Mouse (Mus musculus) stomach, embryonic 15.5 days (tissue): Measurements from ENCODE around the gene Ccdc40. TPM values are rescaled to one million over a fixed set of nuclear protein-coding genes. Genes with fewer than 3 reads are reported as not detected.

Source experiments
- ATAC-seq: fragments of 200-750 bp; cut with Nextera tagmentation; 2 replicates; pipeline ENCODE4 v1.8.0; 2017; ENCODE audit warnings: low read depth, moderate number of reproducible peaks, moderate TSS enrichment; ENCODE audit not compliant: insufficient read depth, low FRiP score
- H3K27ac ChIP-seq: fragments of 300-500 bp; sonication (generic); 2 replicates; pipeline ENCODE4 v1.5.1; 2015; ENCODE audit warnings: mild to moderate bottlenecking, inconsistent platforms
- H3K27me3 ChIP-seq: fragments of 300-500 bp; sonication (generic); replicated peaks from 2 replicates; pipeline ENCODE4 v1.6.1; 2015; ENCODE audit warnings: inconsistent platforms
- H3K36me3 ChIP-seq: fragments of 300-500 bp; sonication (generic); 2 replicates; pipeline ENCODE4 v1.6.1; 2015; ENCODE audit warnings: inconsistent platforms
- H3K4me1 ChIP-seq: fragments of 300-500 bp; sonication (generic); 2 replicates; pipeline ENCODE4 v1.6.1; 2015; ENCODE audit warnings: inconsistent platforms
- H3K4me2 ChIP-seq: fragments of 300-500 bp; sonication (generic); 2 replicates; pipeline ENCODE4 v1.6.1; 2015; ENCODE audit warnings: mild to moderate bottlenecking, inconsistent platforms
- H3K4me3 ChIP-seq: fragments of 300-500 bp; sonication (generic); replicated peaks from 2 replicates; pipeline ENCODE4 v1.5.1; 2015; ENCODE audit warnings: inconsistent platforms
- H3K9ac ChIP-seq: fragments of 300-500 bp; sonication (generic); 2 replicates; pipeline ENCODE4 v1.6.1; 2015; ENCODE audit warnings: inconsistent platforms
- H3K9me3 ChIP-seq: fragments of 300-500 bp; sonication (generic); 2 replicates; pipeline ENCODE4 v1.6.1; 2016; ENCODE audit warnings: inconsistent platforms
- WGBS: fragments of 180-500 bp; shearing (Covaris S2); methylation state at CpG from one replicate; pipeline ENCODE4 v1.1.7; 2015; 5-methylcytosine and 5-hydroxymethylcytosine counted together
- polyA plus RNA-seq: library from polyadenylated mRNA; unstranded; fragments of >200 nt; fragmentation: Nextera tagmentation; extraction: Ambion mirVana; gene quantifications from 2 replicates; pipeline ENCODE4 v1.2.1, GENCODE M21; 2015

Ccdc40 gene
- polyA plus RNA-seq, 1 experiment from 2014 or later = 2.6 TPM

- Histone ChIP-seq H3K4me2 (peak overlapping the region; percentile 89), H3K9me3 (no peaks in the 10 kb centered on the region), H3K27ac (no peak overlapping the region), H3K4me1 (peaks cover 12% of the 10 kb centered on the region), H3K4me3 (no peak overlapping the region), H3K9ac (no peak overlapping the region), H3K27me3 (no peaks in the 10 kb centered on the region), H3K36me3 (peaks cover 11% of the 10 kb centered on the region)
- ATAC-seq = no peak
- WGBS = 23% methylated on average over 2 of the region's 2 CpGs
Measured at GRCm38 (mm10) chr11:119300986-119301385, 72.6 kb downstream of the Ccdc40 start.

DNA sequence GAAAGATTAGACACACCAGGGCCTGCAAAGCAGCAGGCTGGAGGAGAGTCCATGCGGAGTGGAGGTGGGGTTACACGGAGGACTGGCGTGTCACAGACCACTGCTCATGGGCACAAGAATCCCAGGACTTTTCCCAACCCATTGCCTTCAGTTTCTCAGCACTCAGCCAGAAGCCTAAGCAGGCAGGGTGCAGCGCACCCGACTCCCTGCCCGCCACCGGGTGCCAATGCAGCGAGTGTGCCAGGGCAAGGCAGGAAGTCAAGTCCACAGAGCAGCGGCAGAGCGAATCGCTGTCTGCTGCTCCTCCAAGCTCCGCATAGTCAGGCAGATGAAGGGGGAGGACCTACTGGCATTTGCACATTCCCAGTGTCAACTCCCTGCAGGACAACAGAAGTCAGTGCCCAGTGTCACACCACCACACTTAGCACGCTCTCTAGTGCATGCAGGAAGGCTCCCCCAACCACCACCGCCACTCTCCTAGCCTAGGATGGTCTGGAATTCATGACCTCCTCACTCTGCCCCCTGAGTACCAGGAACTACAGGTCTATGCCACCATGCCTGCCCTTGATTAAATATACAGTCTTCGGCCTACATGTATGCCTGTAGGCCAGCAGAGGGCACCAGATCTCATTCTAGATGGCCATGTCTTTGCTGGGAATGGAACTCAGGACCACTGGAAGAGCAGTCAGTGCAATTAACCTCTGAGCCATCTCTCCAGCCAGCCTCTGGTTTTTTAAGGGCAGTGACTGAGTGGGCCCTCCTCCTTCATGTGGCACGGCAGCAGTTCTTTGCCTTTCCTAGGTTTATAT is 76.7 kb downstream of the Ccdc40 start:
- Histone ChIP-seq H3K4me2 (no peak overlapping the region), H3K27me3 (no peaks in the 10 kb centered on the region), H3K36me3 (no peaks in the 10 kb centered on the region), H3K27ac (no peak overlapping the region), H3K4me1 (no peaks in the 10 kb centered on the region), H3K9ac (no peak overlapping the region), H3K4me3 (no peak overlapping the region), H3K9me3 (no peaks in the 10 kb centered on the region)
- WGBS = 47% methylated on average over 16 of the region's 16 CpGs
- ATAC-seq = no peak

DNA sequence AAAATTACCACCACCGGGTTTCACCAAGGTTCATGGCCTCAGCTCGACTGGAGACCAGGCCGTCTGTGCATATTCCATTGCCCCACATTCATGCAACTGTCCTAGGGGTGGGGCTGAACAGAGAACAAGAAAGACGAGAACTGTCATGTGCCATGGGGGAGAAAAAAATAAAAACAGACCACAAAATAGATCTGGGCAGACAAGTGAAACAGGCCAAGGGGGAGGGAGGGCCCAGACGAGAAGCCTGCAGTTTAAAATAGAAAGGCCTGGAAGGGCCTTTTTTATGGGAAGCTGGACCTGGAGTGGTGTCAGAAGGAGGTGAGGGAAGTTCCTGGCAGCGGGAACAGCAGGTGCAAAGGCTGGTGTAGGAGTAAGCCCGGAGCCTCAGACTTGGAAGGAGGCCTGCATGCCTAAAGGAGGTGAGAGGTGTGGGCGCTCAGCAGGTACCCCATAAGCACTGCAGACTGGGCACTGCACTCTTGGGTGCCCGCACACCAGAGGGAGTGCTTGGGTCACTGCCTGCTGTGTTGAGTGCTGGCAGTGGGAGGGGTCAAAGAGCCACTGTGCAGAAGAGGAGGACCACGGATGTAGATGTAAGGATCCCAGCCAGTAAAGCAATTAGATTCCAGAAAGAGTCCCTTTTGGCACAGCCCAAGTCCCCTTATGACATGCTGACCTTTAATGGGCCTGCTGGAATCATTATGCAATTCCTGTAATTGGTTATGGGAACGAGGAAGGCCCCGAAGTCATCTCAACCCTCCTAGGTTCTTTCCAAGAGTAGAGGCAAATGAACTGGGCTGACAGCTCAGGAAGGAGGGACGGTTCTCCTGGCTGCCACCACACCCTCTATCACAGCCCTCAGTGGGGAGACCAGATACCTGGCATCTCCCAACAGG is 78.6 kb downstream of the Ccdc40 start:
- no peaks in the 10 kb centered on the region for H3K27me3 ChIP-seq
- H3K4me2 ChIP-seq = no peak overlapping the region
- ATAC-seq = no peak
- no peak overlapping the region for H3K9ac ChIP-seq
- no peak overlapping the region for H3K4me3 ChIP-seq
- no peaks in the 10 kb centered on the region for H3K4me1 ChIP-seq
- no peaks in the 10 kb centered on the region for H3K9me3 ChIP-seq
- no peak overlapping the region for H3K27ac ChIP-seq
- H3K36me3 ChIP-seq = no peaks in the 10 kb centered on the region
- 49% methylated on average over 13 of the region's 13 CpGs for WGBS

DNA sequence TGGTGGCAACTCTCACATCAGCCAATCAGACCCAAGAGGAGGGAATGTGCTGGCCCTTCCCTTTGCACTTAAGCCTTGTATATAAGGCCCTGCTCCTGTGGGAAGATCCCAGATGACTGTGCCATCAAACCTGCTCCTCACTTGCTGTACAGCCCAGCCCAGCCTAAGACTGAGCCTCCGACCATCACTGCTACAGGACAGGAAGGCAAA is 79.2 kb downstream of the Ccdc40 start, which contains the start of gene Card14:
Card14 (plus strand) TSS at position 111 of the 210 bp plus-strand sequence.
- Histone ChIP-seq H3K4me1 (no peaks in the 10 kb centered on the region), H3K27me3 (no peaks in the 10 kb centered on the region), H3K4me2 (no peak within 1 kb of the TSS), H3K9ac (no peak within 1 kb of the TSS), H3K36me3 (no peaks in the 10 kb centered on the region), H3K4me3 (no peak within 1 kb of the TSS), H3K27ac (no peak within 1 kb of the TSS), H3K9me3 (no peaks in the 10 kb centered on the region)
- WGBS = 48% methylated on average over 1 of the region's 1 CpGs
- ATAC-seq = no peak

- Histone ChIP-seq H3K27ac (no peak overlapping the region), H3K4me1 (no peaks in the 10 kb centered on the region), H3K27me3 (no peaks in the 10 kb centered on the region), H3K36me3 (no peaks in the 10 kb centered on the region), H3K9ac (no peak overlapping the region), H3K4me3 (no peak overlapping the region), H3K9me3 (no peaks in the 10 kb centered on the region), H3K4me2 (no peak overlapping the region)
- WGBS = 30% methylated on average over 11 of the region's 11 CpGs
- no peak for ATAC-seq
Measured at GRCm38 (mm10) chr11:119307916-119308315, 79.5 kb downstream of the Ccdc40 start.

GRCm38 (mm10) chr11:119310621-119311020 is 82.2 kb downstream of the Ccdc40 start:
- H3K36me3 ChIP-seq = no peaks in the 10 kb centered on the region
- H3K4me2 ChIP-seq = no peak overlapping the region
- WGBS = 18% methylated on average over 10 of the region's 10 CpGs

DNA sequence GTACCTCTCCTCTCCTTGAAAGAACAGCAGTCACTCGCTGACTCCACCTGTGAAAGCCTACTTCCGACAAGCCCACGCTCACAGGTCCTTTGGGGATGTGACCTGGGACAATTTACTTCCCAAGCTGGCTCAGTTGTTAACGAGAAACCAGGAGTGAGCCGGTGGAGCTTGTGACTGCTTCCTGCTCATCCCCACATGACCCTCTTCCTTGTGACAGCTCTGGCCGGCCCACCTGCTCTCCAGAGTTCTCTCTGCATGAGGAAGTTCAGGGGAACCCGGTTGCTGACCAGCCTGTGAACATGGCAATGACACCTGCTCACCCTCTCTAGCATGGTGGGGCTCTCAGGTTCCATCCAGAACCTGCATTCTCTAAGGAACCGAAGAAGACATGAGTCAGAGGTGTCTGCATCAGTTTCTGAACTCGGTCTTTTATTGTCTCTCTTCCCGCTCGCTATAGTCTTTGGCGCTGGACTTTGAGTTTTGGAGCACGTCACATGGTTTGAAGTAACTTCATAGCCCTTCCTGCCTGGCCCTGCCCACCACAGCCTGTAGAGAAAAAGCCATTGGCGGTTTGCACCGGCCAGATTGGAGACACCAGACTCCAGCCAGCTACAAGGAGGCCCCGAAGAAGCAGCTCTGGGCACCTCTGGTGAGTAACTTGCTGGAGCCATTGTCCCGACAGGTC is 86.0 kb downstream of the Ccdc40 start:
- 73% methylated on average over 17 of the region's 17 CpGs for WGBS
- Histone ChIP-seq H3K27ac (no peak overlapping the region), H3K36me3 (no peaks in the 10 kb centered on the region), H3K4me3 (no peak overlapping the region), H3K9ac (no peak overlapping the region), H3K4me2 (no peak overlapping the region), H3K9me3 (no peaks in the 10 kb centered on the region), H3K27me3 (no peaks in the 10 kb centered on the region), H3K4me1 (no peaks in the 10 kb centered on the region)
- ATAC-seq = no peak

More at GRCm38 (mm10) chr11:119310621-119311020, 82.2 kb downstream of the Ccdc40 start:
- Histone ChIP-seq H3K4me1 (no peaks in the 10 kb centered on the region), H3K27me3 (no peaks in the 10 kb centered on the region), H3K9ac (no peak overlapping the region), H3K4me3 (no peak overlapping the region), H3K9me3 (no peaks in the 10 kb centered on the region), H3K27ac (no peak overlapping the region)
- ATAC-seq = no peak

Other genes with a start within 250 kb of the Ccdc40 start
- gene Enpp7, start 240.4 kb upstream of the Ccdc40 start, polyA plus RNA-seq = not detected in 2 replicates
- gene Cbx2, start 205.6 kb upstream of the Ccdc40 start, polyA plus RNA-seq = 21.3 and 24.8 TPM in 2 replicates
- 6.9 and 7.2 TPM in 2 replicates for gene Cbx8, start 187.6 kb upstream of the Ccdc40 start, polyA plus RNA-seq
- 10.2 and 10.3 TPM in 2 replicates for gene Cbx4, start 142.4 kb upstream of the Ccdc40 start, polyA plus RNA-seq
- gene Tbc1d16, start 73 bp upstream of the Ccdc40 start, polyA plus RNA-seq = 18.7 and 19.3 TPM in 2 replicates
- 62.6 and 64.3 TPM in 2 replicates for gene Gaa, start 39.3 kb downstream of the Ccdc40 start, polyA plus RNA-seq
- 299 and 315 TPM in 2 replicates for gene Eif4a3, start 71.5 kb downstream of the Ccdc40 start, polyA plus RNA-seq
- gene Card14, start 79.2 kb downstream of the Ccdc40 start, polyA plus RNA-seq = 1.8 and 2.0 TPM in 2 replicates
- 8.2 and 8.3 TPM in 2 replicates for gene Sgsh, start 127.0 kb downstream of the Ccdc40 start, polyA plus RNA-seq
- gene Slc26a11, start 127.0 kb downstream of the Ccdc40 start, polyA plus RNA-seq = 9.2 and 9.9 TPM in 2 replicates
- gene Rnf213, start 164.5 kb downstream of the Ccdc40 start, polyA plus RNA-seq = 7.3 and 7.6 TPM in 2 replicates